Mouse (Mus musculus): Measurements from ENCODE around the gene Fpgs. TPM values are rescaled to one million over a fixed set of nuclear protein-coding genes. Genes with fewer than 3 reads are reported as not detected.

The Fpgs gene
- polyA plus RNA-seq, 1 experiment from 2014 or later = 16.6 TPM

GRCm38 (mm10) chr2:32676821-32677220, 27.1 kb downstream of the Fpgs start:
- no peaks in the 10 kb centered on the region for H3K36me3 ChIP-seq
- no peak overlapping the region for H3K9ac ChIP-seq (replicated peaks)
- H3K4me3 ChIP-seq (replicated peaks) = no peak overlapping the region
- WGBS = 93% methylated on average over 3 of the region's 3 CpGs
- no peak overlapping the region for H3K4me2 ChIP-seq (replicated peaks)
- no peaks in the 10 kb centered on the region for H3K4me1 ChIP-seq (replicated peaks)
- H3K9me3 ChIP-seq = no peaks in the 10 kb centered on the region
- no peaks in the 10 kb centered on the region for H3K27me3 ChIP-seq
- H3K27ac ChIP-seq = no peak overlapping the region
- ATAC-seq = no peak

- no peaks in the 10 kb centered on the region for H3K27me3 ChIP-seq
- H3K4me1 ChIP-seq (replicated peaks) = no peaks in the 10 kb centered on the region
- H3K9me3 ChIP-seq = no peaks in the 10 kb centered on the region
- H3K27ac ChIP-seq = no peak overlapping the region
- no peak for ATAC-seq
- H3K36me3 ChIP-seq = no peaks in the 10 kb centered on the region
- H3K9ac ChIP-seq (replicated peaks) = no peak overlapping the region
- H3K4me3 ChIP-seq (replicated peaks) = no peak overlapping the region
- 92% methylated on average over 16 of the region's 16 CpGs for WGBS
- H3K4me2 ChIP-seq (replicated peaks) = no peak overlapping the region
Measured at GRCm38 (mm10) chr2:32673176-32673917, 30.6 kb downstream of the Fpgs start.

GRCm38 (mm10) chr2:32671907-32672595, 31.9 kb downstream of the Fpgs start:
- H3K36me3 ChIP-seq = no peaks in the 10 kb centered on the region
- no peak overlapping the region for H3K27ac ChIP-seq
- WGBS = 69% methylated on average over 9 of the region's 9 CpGs
- H3K9ac ChIP-seq (replicated peaks) = no peak overlapping the region
- H3K27me3 ChIP-seq = no peaks in the 10 kb centered on the region
- H3K9me3 ChIP-seq = no peaks in the 10 kb centered on the region
- H3K4me2 ChIP-seq (replicated peaks) = no peak overlapping the region
- no peak for ATAC-seq
- H3K4me3 ChIP-seq (replicated peaks) = no peak overlapping the region
- H3K4me1 ChIP-seq (replicated peaks) = peaks cover 2% of the 10 kb centered on the region; the same call in 1 of the 2 replicates

GRCm38 (mm10) chr2:32671147-32671546, 32.8 kb downstream of the Fpgs start:
- no peak overlapping the region for H3K9ac ChIP-seq (replicated peaks)
- no peaks in the 10 kb centered on the region for H3K9me3 ChIP-seq
- WGBS = 90% methylated on average over 9 of the region's 9 CpGs
- H3K4me3 ChIP-seq (replicated peaks) = no peak overlapping the region
- no peak overlapping the region for H3K27ac ChIP-seq
- no peak for ATAC-seq
- H3K36me3 ChIP-seq = no peaks in the 10 kb centered on the region
- no peak overlapping the region for H3K4me2 ChIP-seq (replicated peaks)
- H3K27me3 ChIP-seq = no peaks in the 10 kb centered on the region
- H3K4me1 ChIP-seq (replicated peaks) = peaks cover 2% of the 10 kb centered on the region; the same call in 1 of the 2 replicates

- H3K4me3 ChIP-seq (replicated peaks) = no peak overlapping the region
- no peaks in the 10 kb centered on the region for H3K27me3 ChIP-seq
- H3K27ac ChIP-seq = no peak overlapping the region
- H3K9ac ChIP-seq (replicated peaks) = no peak overlapping the region
- no peaks in the 10 kb centered on the region for H3K36me3 ChIP-seq
- 84% methylated on average over 3 of the region's 3 CpGs for WGBS
- H3K4me2 ChIP-seq (replicated peaks) = no peak overlapping the region
- no peak for ATAC-seq
- H3K9me3 ChIP-seq = no peaks in the 10 kb centered on the region
- peaks cover 2% of the 10 kb centered on the region; the same call in 1 of the 2 replicates for H3K4me1 ChIP-seq (replicated peaks)
Measured at GRCm38 (mm10) chr2:32669876-32670275, 34.1 kb downstream of the Fpgs start.

- no peaks in the 10 kb centered on the region for H3K36me3 ChIP-seq
- no peaks in the 10 kb centered on the region for H3K9me3 ChIP-seq
- WGBS = 64% methylated on average over 7 of the region's 7 CpGs
- 0 out of 2 replicates have a peak overlapping the region, but pooled peaks have one; percentile 7 for H3K27ac ChIP-seq
- ATAC-seq = no peak
- no peak overlapping the region for H3K4me3 ChIP-seq (replicated peaks)
- no peak overlapping the region for H3K4me2 ChIP-seq (replicated peaks)
- no peaks in the 10 kb centered on the region for H3K27me3 ChIP-seq
- peaks cover 2% of the 10 kb centered on the region; the same call in 1 of the 2 replicates for H3K4me1 ChIP-seq (replicated peaks)
- no peak overlapping the region for H3K9ac ChIP-seq (replicated peaks)
Measured at GRCm38 (mm10) chr2:32668176-32668575, 35.8 kb downstream of the Fpgs start.

- 20% methylated on average over 11 of the region's 11 CpGs for WGBS
- no peaks in the 10 kb centered on the region for H3K9me3 ChIP-seq
- H3K4me1 ChIP-seq (replicated peaks) = peaks cover 2% of the 10 kb centered on the region; the same call in 1 of the 2 replicates
- H3K4me2 ChIP-seq (replicated peaks) = no peak overlapping the region
- 0 out of 2 replicates have a peak overlapping the region, but pooled peaks have one; percentile 7 for H3K27ac ChIP-seq
- ATAC-seq = 0 out of 2 replicates have a peak, but pooled peaks have one; percentile 17
- H3K9ac ChIP-seq (replicated peaks) = no peak overlapping the region
- H3K27me3 ChIP-seq = no peaks in the 10 kb centered on the region
- no peaks in the 10 kb centered on the region for H3K36me3 ChIP-seq
- no peak overlapping the region for H3K4me3 ChIP-seq (replicated peaks)
Measured at GRCm38 (mm10) chr2:32667775-32668174, 36.2 kb downstream of the Fpgs start.

- 94% methylated on average over 6 of the region's 6 CpGs for WGBS
Measured at GRCm38 (mm10) chr2:32665853-32666252, 38.1 kb downstream of the Fpgs start.

GRCm38 (mm10) chr2:32665345-32665744, 38.6 kb downstream of the Fpgs start:
- Histone ChIP-seq H3K36me3 (no peaks in the 10 kb centered on the region), H3K9ac (replicated peaks) (no peak overlapping the region), H3K4me1 (replicated peaks) (peaks cover 4% of the 10 kb centered on the region; the same call in 1 of the 2 replicates), H3K9me3 (no peaks in the 10 kb centered on the region), H3K27ac (no peak overlapping the region), H3K4me2 (replicated peaks) (no peak overlapping the region), H3K27me3 (no peaks in the 10 kb centered on the region), H3K4me3 (replicated peaks) (no peak overlapping the region)
- 81% methylated on average over 8 of the region's 8 CpGs for WGBS
- ATAC-seq = no peak

More at GRCm38 (mm10) chr2:32665853-32666252, 38.1 kb downstream of the Fpgs start:
- Histone ChIP-seq H3K27ac (no peak overlapping the region), H3K4me2 (replicated peaks) (no peak overlapping the region), H3K4me1 (replicated peaks) (peaks cover 4% of the 10 kb centered on the region; the same call in 1 of the 2 replicates), H3K36me3 (no peaks in the 10 kb centered on the region), H3K9me3 (no peaks in the 10 kb centered on the region), H3K4me3 (replicated peaks) (no peak overlapping the region), H3K27me3 (no peaks in the 10 kb centered on the region), H3K9ac (replicated peaks) (no peak overlapping the region)
- ATAC-seq = no peak

- no peaks in the 10 kb centered on the region for H3K27me3 ChIP-seq
- H3K9me3 ChIP-seq = no peaks in the 10 kb centered on the region
- no peaks in the 10 kb centered on the region for H3K36me3 ChIP-seq
- 0 out of 2 replicates have a peak, but pooled peaks cover 2% of the 10 kb centered on the region for H3K4me1 ChIP-seq (replicated peaks)
- no peak overlapping the region; the same call in 1 of the 2 replicates for H3K27ac ChIP-seq
- H3K4me2 ChIP-seq (replicated peaks) = no peak overlapping the region
- 54% methylated on average over 5 of the region's 5 CpGs for WGBS
- ATAC-seq = no peak
- no peak overlapping the region for H3K9ac ChIP-seq (replicated peaks)
- H3K4me3 ChIP-seq (replicated peaks) = no peak overlapping the region
Measured at GRCm38 (mm10) chr2:32662291-32662690, 41.7 kb downstream of the Fpgs start.

- Histone ChIP-seq H3K9ac (replicated peaks) (no peak overlapping the region), H3K4me1 (replicated peaks) (0 out of 2 replicates have a peak, but pooled peaks cover 2% of the 10 kb centered on the region), H3K4me3 (replicated peaks) (no peak overlapping the region), H3K27ac (no peak overlapping the region; the same call in 1 of the 2 replicates), H3K27me3 (no peaks in the 10 kb centered on the region), H3K9me3 (no peaks in the 10 kb centered on the region), H3K4me2 (replicated peaks) (no peak overlapping the region), H3K36me3 (no peaks in the 10 kb centered on the region)
- ATAC-seq = no peak
- 70% methylated on average over 7 of the region's 7 CpGs for WGBS
Measured at GRCm38 (mm10) chr2:32661509-32662107, 42.3 kb downstream of the Fpgs start.

- H3K36me3 ChIP-seq = no peaks in the 10 kb centered on the region
- H3K4me3 ChIP-seq (replicated peaks) = no peak overlapping the region
- H3K4me1 ChIP-seq (replicated peaks) = 0 out of 2 replicates have a peak, but pooled peaks cover 2% of the 10 kb centered on the region
- H3K4me2 ChIP-seq (replicated peaks) = no peak overlapping the region
- H3K9me3 ChIP-seq = no peaks in the 10 kb centered on the region
- H3K9ac ChIP-seq (replicated peaks) = no peak overlapping the region
- H3K27me3 ChIP-seq = no peaks in the 10 kb centered on the region
- ATAC-seq = no peak
- WGBS = 87% methylated on average over 2 of the region's 2 CpGs
- H3K27ac ChIP-seq = no peak overlapping the region
Measured at GRCm38 (mm10) chr2:32658873-32659272, 45.1 kb downstream of the Fpgs start.
